Mouse (Mus musculus) limb, embryonic 11.5 days (tissue): ENCODE data around the gene Clic1. TPM values are rescaled to one million over a fixed set of nuclear protein-coding genes. Genes with fewer than 3 reads are reported as not detected.

Experiments used
- ATAC-seq: fragments of 200-750 bp; cut with Nextera tagmentation; 2 replicates; pipeline ENCODE4 v1.8.0; 2017; ENCODE audit warnings: low read depth; ENCODE audit not compliant: insufficient number of reproducible peaks, low FRiP score, low TSS enrichment
- DNase-seq: peaks from one replicate; pipeline ENCODE4 v3.0.0-alpha.2; 2015; ENCODE audit warnings: low spot score
- H3K27ac ChIP-seq: fragments of 300-500 bp; sonication (generic); replicated peaks from 2 replicates; pipeline ENCODE4 v1.5.1; 2014; ENCODE audit warnings: low read depth, mild to moderate bottlenecking, low read length
- H3K27me3 ChIP-seq: fragments of 300-500 bp; sonication (generic); 2 replicates; pipeline ENCODE4 v1.6.1; 2014; ENCODE audit warnings: mild to moderate bottlenecking, low read length, mixed read lengths; ENCODE audit not compliant: control insufficient read depth, insufficient read depth
- H3K36me3 ChIP-seq: fragments of 300-500 bp; sonication (generic); 2 replicates; pipeline ENCODE4 v1.6.1; 2014; ENCODE audit warnings: mild to moderate bottlenecking, low read length, moderate library complexity, mixed read lengths; ENCODE audit not compliant: control insufficient read depth, insufficient read depth
- H3K4me1 ChIP-seq: fragments of 300-500 bp; sonication (generic); 2 replicates; pipeline ENCODE4 v1.6.1; 2014; ENCODE audit warnings: low read length, mixed read lengths; ENCODE audit not compliant: control insufficient read depth, insufficient read depth
- H3K4me2 ChIP-seq: fragments of 300-500 bp; sonication (generic); 2 replicates; pipeline ENCODE4 v1.6.1; 2014; ENCODE audit warnings: low read depth, mild to moderate bottlenecking, moderate library complexity; ENCODE audit not compliant: severe bottlenecking
- H3K4me3 ChIP-seq: fragments of 300-500 bp; sonication (generic); 2 replicates; pipeline ENCODE4 v1.5.1; 2014; ENCODE audit warnings: low read depth, low read length
- H3K9ac ChIP-seq: fragments of 300-500 bp; sonication (generic); 2 replicates; pipeline ENCODE4 v1.6.1; 2014; ENCODE audit warnings: mild to moderate bottlenecking, low read length
- H3K9me3 ChIP-seq: fragments of 300-500 bp; sonication (generic); 2 replicates; pipeline ENCODE4 v1.6.1; 2016; ENCODE audit warnings: low read length; ENCODE audit not compliant: control insufficient read depth
- WGBS: fragments of 180-500 bp; shearing (Covaris S2); extraction: QIAGEN DNeasy Blood & Tissue Kit; methylation state at CpG from one replicate; pipeline ENCODE4 v1.1.7; 2014; 5-methylcytosine and 5-hydroxymethylcytosine counted together
- polyA plus RNA-seq: library from polyadenylated mRNA; unstranded; fragments of >200 nt; fragmentation: Nextera tagmentation; extraction: Ambion mirVana; gene quantifications from 2 replicates; pipeline ENCODE4 v1.2.1, GENCODE M21; 2014

Clic1 gene
- polyA plus RNA-seq = 52.1 and 76.7 TPM in 2 replicates

GRCm38 (mm10) chr17:35049561-35050016 lies at the start of gene Clic1:
Clic1 (plus strand) TSS chr17:35049966.
- Histone ChIP-seq H3K4me2 (peak within 1 kb of the TSS; percentile 76), H3K36me3 (peaks cover 15% of the 10 kb centered on the region), H3K9me3 (no peaks in the 10 kb centered on the region), H3K27ac (peak within 1 kb of the TSS; percentile 87), H3K9ac (peak within 1 kb of the TSS; percentile 79), H3K27me3 (no peaks in the 10 kb centered on the region), H3K4me3 (peak within 1 kb of the TSS; percentile 71), H3K4me1 (peaks cover 28% of the 10 kb centered on the region)
- DNase-seq = peak; percentile 85
- 2% methylated on average over 11 of the region's 11 CpGs for WGBS
- peak; percentile 10; the same call in 1 of the 2 replicates for ATAC-seq

- ATAC-seq = peak; percentile 90
- no peaks in the 10 kb centered on the region for H3K27me3 ChIP-seq
- DNase-seq = peak; percentile 97
- peak within 1 kb of the TSS; percentile 70 for H3K4me3 ChIP-seq
- H3K27ac ChIP-seq = peak within 1 kb of the TSS; percentile 94
- WGBS = under 1% methylated on average over 68 of the region's 83 CpGs
- H3K4me2 ChIP-seq = peak within 1 kb of the TSS; percentile 82
- H3K36me3 ChIP-seq = peaks cover 25% of the 10 kb centered on the region
- no peaks in the 10 kb centered on the region for H3K9me3 ChIP-seq
- peak within 1 kb of the TSS; percentile 91 for H3K9ac ChIP-seq
- peaks cover 16% of the 10 kb centered on the region for H3K4me1 ChIP-seq
These were observed 48.9 kb upstream of the Clic1 start, which contains the start of gene Vars for GRCm38 (mm10) chr17:35000717-35001451. Vars (plus strand) TSS chr17:35000987.

GRCm38 (mm10) chr17:35001452-35002152 lies 48.2 kb upstream of the Clic1 start:
- Histone ChIP-seq H3K4me1 (peaks cover 16% of the 10 kb centered on the region), H3K27ac (peak overlapping the region; percentile 94), H3K36me3 (peaks cover 28% of the 10 kb centered on the region), H3K4me2 (peak overlapping the region; percentile 82), H3K27me3 (no peaks in the 10 kb centered on the region), H3K4me3 (peak overlapping the region; percentile 70), H3K9ac (peak overlapping the region; percentile 91), H3K9me3 (no peaks in the 10 kb centered on the region)
- WGBS = under 1% methylated on average over 34 of the region's 35 CpGs
- DNase-seq = peak; percentile 41
- peak; percentile 1; the same call in 1 of the 2 replicates for ATAC-seq

- ATAC-seq = no peak
- Histone ChIP-seq H3K36me3 (peaks cover 28% of the 10 kb centered on the region), H3K27me3 (no peaks in the 10 kb centered on the region), H3K4me3 (peak overlapping the region; percentile 70), H3K9ac (peak overlapping the region; percentile 91), H3K27ac (peak overlapping the region; percentile 94; the same call in 1 of the 2 replicates), H3K4me2 (peak overlapping the region; percentile 82), H3K9me3 (no peaks in the 10 kb centered on the region), H3K4me1 (peaks cover 16% of the 10 kb centered on the region)
- no peak for DNase-seq
- WGBS = 13% methylated on average over 12 of the region's 12 CpGs
These were observed 47.5 kb upstream of the Clic1 start for GRCm38 (mm10) chr17:35002153-35002865.

GRCm38 (mm10) chr17:35003022-35003838 lies 46.5 kb upstream of the Clic1 start:
- H3K27me3 ChIP-seq = no peaks in the 10 kb centered on the region
- no peaks in the 10 kb centered on the region for H3K9me3 ChIP-seq
- H3K4me2 ChIP-seq = peak overlapping the region; percentile 82; the same call in 1 of the 2 replicates
- ATAC-seq = no peak
- H3K9ac ChIP-seq = peak overlapping the region; percentile 91; the same call in 1 of the 2 replicates
- no peak overlapping the region for H3K27ac ChIP-seq
- no peak for DNase-seq
- H3K36me3 ChIP-seq = peaks cover 26% of the 10 kb centered on the region
- H3K4me3 ChIP-seq = peak overlapping the region; percentile 70
- H3K4me1 ChIP-seq = peaks cover 16% of the 10 kb centered on the region
- 67% methylated on average over 9 of the region's 9 CpGs for WGBS

- peaks cover 16% of the 10 kb centered on the region for H3K4me1 ChIP-seq
- WGBS = 93% methylated on average over 17 of the region's 17 CpGs
- peaks cover 24% of the 10 kb centered on the region for H3K36me3 ChIP-seq
- no peak for ATAC-seq
- no peaks in the 10 kb centered on the region for H3K27me3 ChIP-seq
- H3K4me2 ChIP-seq = no peak overlapping the region
- H3K27ac ChIP-seq = no peak overlapping the region
- no peak for DNase-seq
- H3K4me3 ChIP-seq = no peak overlapping the region
- H3K9me3 ChIP-seq = no peaks in the 10 kb centered on the region
- H3K9ac ChIP-seq = no peak overlapping the region
These were observed 45.6 kb upstream of the Clic1 start for GRCm38 (mm10) chr17:35004075-35004717.

GRCm38 (mm10) chr17:35005158-35005557 lies 44.6 kb upstream of the Clic1 start:
- no peak overlapping the region for H3K9ac ChIP-seq
- 93% methylated on average over 10 of the region's 10 CpGs for WGBS
- peaks cover 27% of the 10 kb centered on the region for H3K36me3 ChIP-seq
- ATAC-seq (no peak), DNase-seq (no peak)
- H3K9me3 ChIP-seq = no peaks in the 10 kb centered on the region
- H3K4me1 ChIP-seq = peaks cover 14% of the 10 kb centered on the region
- no peak overlapping the region for H3K4me2 ChIP-seq
- H3K27me3 ChIP-seq = no peaks in the 10 kb centered on the region
- no peak overlapping the region for H3K27ac ChIP-seq
- H3K4me3 ChIP-seq = no peak overlapping the region
